Mouse (Mus musculus) embryo, embryonic 9.5 days (tissue): ENCODE measurements around the gene Gm28576.
"Not testable (repeated sequence)": the region's sequence is repeated elsewhere in the genome, so short reads cannot be mapped to it uniquely, and the experiment has no call there.

Source experiments
- DNase-seq: peaks from one replicate; pipeline ENCODE4 v3.0.0-alpha.2; 2017; ENCODE audit errors: extremely low spot score

Gm28576 gene

GRCm38 (mm10) chrY:7722641-7723040 lies at the start of gene Gm28576:
Gm28576 (plus strand) TSS chrY:7722941.
- DNase-seq, result not testable (repeated sequence)
